Mouse (Mus musculus) kidney, embryonic 16.5 days (tissue): ENCODE measurements at regions not wholly inside any gene's neighbourhood (a gene's known extent, or its start where the extent isn't known, plus 50 kb on each side); places are given as distances from the start of the nearest gene placed in this dataset.

Experiments used
- ATAC-seq: fragments of 200-750 bp; cut with Nextera tagmentation; 2 replicates; pipeline ENCODE4 v1.8.0; 2017; ENCODE audit warnings: moderate TSS enrichment; ENCODE audit not compliant: low FRiP score, low TSS enrichment
- H3K27ac ChIP-seq: fragments of 300-500 bp; sonication (generic); 2 replicates; pipeline ENCODE4 v1.5.1; 2014; ENCODE audit warnings: low read length
- H3K27me3 ChIP-seq: fragments of 300-500 bp; sonication (generic); 2 replicates; pipeline ENCODE4 v1.6.1; 2014; ENCODE audit warnings: low read length, control low read depth, mixed read lengths; ENCODE audit not compliant: insufficient read depth
- H3K36me3 ChIP-seq: fragments of 300-500 bp; sonication (generic); 2 replicates; pipeline ENCODE4 v1.6.1; 2014; ENCODE audit warnings: low read length, control low read depth, mixed read lengths; ENCODE audit not compliant: insufficient read depth
- H3K4me1 ChIP-seq: fragments of 300-500 bp; sonication (generic); 2 replicates; pipeline ENCODE4 v1.6.1; 2014; ENCODE audit warnings: low read length, control low read depth, mixed read lengths; ENCODE audit not compliant: insufficient read depth
- H3K4me2 ChIP-seq: fragments of 300-500 bp; sonication (generic); replicated peaks from 2 replicates; pipeline ENCODE4 v1.6.1; 2014; ENCODE audit warnings: low read depth, low read length
- H3K4me3 ChIP-seq: fragments of 300-500 bp; sonication (generic); 2 replicates; pipeline ENCODE4 v1.5.1; 2014; ENCODE audit warnings: mild to moderate bottlenecking, low read length
- H3K9ac ChIP-seq: fragments of 300-500 bp; sonication (generic); replicated peaks from 2 replicates; pipeline ENCODE4 v1.6.1; 2014; ENCODE audit warnings: low read length
- H3K9me3 ChIP-seq: fragments of 300-500 bp; sonication (generic); 2 replicates; pipeline ENCODE4 v1.6.1; 2016; ENCODE audit warnings: low read length, control low read depth
- WGBS: fragments of 180-500 bp; shearing (Covaris S2); extraction: QIAGEN DNeasy Blood & Tissue Kit; methylation state at CpG from one replicate; pipeline ENCODE4 v1.1.7; 2014; 5-methylcytosine and 5-hydroxymethylcytosine counted together

DNA sequence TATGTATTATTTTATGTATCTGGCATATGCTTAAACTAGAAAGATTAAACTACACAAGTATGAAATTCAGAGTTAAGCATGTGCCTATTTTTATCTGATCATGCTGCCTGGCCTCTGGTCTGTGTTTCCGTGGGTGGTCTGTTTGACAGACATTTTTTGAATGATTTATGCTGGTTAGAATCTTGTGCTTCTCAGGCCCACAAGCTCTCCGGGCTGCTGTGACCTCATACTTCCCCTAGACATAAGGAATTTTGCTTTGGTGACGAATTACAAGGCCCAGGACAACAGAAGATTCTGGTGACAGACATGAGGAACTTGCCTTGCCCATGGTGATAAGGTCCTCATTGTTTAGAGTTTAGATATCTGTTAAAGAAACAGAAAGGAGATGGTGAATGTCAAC, 475.9 kb upstream of the Fam92a start:
- Histone ChIP-seq H3K4me3 (no peak overlapping the region), H3K27me3 (no peaks in the 10 kb centered on the region), H3K36me3 (no peaks in the 10 kb centered on the region), H3K27ac (no peak overlapping the region), H3K9me3 (no peaks in the 10 kb centered on the region), H3K9ac (no peak overlapping the region), H3K4me2 (no peak overlapping the region), H3K4me1 (peaks cover 2% of the 10 kb centered on the region; the same call in 1 of the 2 replicates)
- WGBS, result 25% methylated on average over 3 of the region's 3 CpGs
- ATAC-seq, result no peak

GRCm38 (mm10) chr4:12642525-12642928, 470.7 kb upstream of the Fam92a start:
- ATAC-seq, result peak; percentile 79; the same call in 1 of the 2 replicates
- H3K4me1 ChIP-seq, result peaks cover 6% of the 10 kb centered on the region
- H3K27ac ChIP-seq, result no peak overlapping the region
- H3K36me3 ChIP-seq, result no peaks in the 10 kb centered on the region
- no peaks in the 10 kb centered on the region for H3K27me3 ChIP-seq
- no peak overlapping the region for H3K4me2 ChIP-seq
- no peak overlapping the region for H3K9ac ChIP-seq
- WGBS, result 10% methylated on average over 4 of the region's 4 CpGs
- H3K4me3 ChIP-seq, result no peak overlapping the region
- H3K9me3 ChIP-seq, result no peaks in the 10 kb centered on the region

DNA sequence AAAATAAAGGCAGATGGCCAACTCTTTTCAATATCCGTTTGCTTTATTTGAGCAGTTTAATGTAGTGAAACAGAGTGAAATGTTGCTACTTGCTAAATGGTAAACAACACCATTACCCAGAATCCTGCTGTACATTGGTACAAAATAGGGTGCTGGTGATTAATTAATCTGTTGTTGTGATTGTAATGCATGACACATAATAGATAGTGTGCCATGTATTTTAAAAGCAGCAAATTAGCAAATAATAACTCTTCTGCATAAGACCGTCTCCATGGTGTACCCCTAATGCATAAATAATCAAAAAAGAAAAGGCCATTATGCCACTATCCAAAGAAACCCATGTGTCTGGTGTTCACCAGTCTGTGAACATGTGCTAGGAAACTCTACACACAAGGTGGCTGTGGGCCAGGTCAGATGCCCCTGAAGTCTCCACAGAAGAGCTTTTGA, 457.6 kb upstream of the Fam92a start:
- 55% methylated on average over 2 of the region's 2 CpGs for WGBS
- Histone ChIP-seq H3K27ac (no peak overlapping the region), H3K36me3 (no peaks in the 10 kb centered on the region), H3K4me2 (no peak overlapping the region), H3K4me3 (no peak overlapping the region), H3K27me3 (no peaks in the 10 kb centered on the region), H3K9me3 (no peaks in the 10 kb centered on the region), H3K9ac (no peak overlapping the region), H3K4me1 (0 out of 2 replicates have a peak, but pooled peaks cover 3% of the 10 kb centered on the region)
- no peak for ATAC-seq

DNA sequence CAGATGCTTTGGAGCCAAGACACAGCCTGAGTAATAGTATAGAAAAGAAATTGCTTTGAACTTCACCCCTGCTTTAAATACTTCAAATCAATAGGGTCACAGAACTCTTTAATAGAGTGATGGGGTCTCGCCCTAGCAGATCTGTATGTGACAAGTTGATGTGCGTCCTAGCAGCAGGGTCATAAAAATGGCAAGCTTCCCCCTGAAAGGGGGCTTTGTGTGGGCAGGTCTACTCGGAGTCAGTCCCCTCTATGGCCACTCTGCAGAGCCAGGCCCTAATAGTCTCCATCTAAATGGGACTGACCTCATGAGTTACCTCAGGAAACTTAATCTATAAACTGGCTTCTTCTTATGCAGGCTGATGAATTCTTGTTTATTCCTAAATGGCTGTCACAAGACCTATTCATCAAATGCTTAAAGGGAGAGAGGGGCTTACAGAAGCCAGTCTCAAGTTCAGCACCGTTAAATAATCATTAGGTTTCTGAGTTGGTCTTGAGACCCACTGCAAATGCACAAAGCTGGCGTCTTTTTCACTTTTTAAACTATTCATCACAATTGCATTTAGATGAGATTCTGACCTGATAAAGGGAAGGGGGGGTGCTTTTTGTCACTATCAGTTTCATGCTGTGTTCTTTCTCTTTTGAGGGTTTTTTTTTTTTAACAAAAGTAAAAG, 457.0 kb upstream of the Fam92a start:
- Histone ChIP-seq H3K4me2 (no peak overlapping the region), H3K27ac (no peak overlapping the region), H3K4me3 (no peak overlapping the region), H3K9me3 (no peaks in the 10 kb centered on the region), H3K36me3 (no peaks in the 10 kb centered on the region), H3K4me1 (0 out of 2 replicates have a peak, but pooled peaks cover 3% of the 10 kb centered on the region), H3K9ac (no peak overlapping the region), H3K27me3 (no peaks in the 10 kb centered on the region)
- no peak for ATAC-seq
- 22% methylated on average over 5 of the region's 5 CpGs for WGBS

DNA sequence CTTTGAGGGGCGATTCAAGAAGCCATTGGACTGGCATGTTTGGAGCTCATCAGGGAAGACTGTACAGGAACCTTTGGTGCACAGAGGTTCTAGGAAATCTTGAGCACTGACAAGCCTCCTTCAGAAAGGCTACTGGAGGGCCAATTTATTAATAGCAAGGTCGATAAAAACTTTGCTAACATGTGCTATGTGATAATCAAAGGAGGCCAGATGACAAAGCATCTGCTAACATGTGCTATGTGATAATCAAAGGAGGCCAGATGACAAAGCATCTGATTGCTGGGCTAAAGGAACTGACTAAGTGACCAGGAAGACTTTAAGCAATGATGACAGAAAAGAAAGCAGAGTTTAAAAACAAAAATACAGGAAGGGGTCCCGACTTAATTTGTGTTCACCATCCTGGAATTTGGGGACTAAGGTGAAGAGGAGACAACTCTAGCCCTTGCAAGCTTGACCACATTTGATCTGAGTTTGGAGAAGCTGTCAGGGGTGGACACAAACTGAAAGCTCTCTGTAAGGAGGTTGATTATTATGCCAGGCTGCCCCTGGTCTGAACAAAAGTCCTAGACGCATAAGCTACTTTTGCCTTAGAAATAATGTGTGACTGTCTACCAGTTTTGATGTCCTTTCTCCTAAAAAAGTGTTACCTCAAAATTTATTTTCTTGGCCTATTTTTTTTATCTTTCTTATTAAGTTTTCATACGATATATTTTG, 455.5 kb upstream of the Fam92a start:
- no peak for ATAC-seq
- Histone ChIP-seq H3K36me3 (no peaks in the 10 kb centered on the region), H3K27ac (no peak overlapping the region), H3K4me1 (0 out of 2 replicates have a peak, but pooled peaks cover 3% of the 10 kb centered on the region), H3K4me3 (no peak overlapping the region), H3K4me2 (no peak overlapping the region), H3K9ac (no peak overlapping the region), H3K27me3 (no peaks in the 10 kb centered on the region), H3K9me3 (no peaks in the 10 kb centered on the region)
- WGBS, result 87% methylated on average over 5 of the region's 5 CpGs

DNA sequence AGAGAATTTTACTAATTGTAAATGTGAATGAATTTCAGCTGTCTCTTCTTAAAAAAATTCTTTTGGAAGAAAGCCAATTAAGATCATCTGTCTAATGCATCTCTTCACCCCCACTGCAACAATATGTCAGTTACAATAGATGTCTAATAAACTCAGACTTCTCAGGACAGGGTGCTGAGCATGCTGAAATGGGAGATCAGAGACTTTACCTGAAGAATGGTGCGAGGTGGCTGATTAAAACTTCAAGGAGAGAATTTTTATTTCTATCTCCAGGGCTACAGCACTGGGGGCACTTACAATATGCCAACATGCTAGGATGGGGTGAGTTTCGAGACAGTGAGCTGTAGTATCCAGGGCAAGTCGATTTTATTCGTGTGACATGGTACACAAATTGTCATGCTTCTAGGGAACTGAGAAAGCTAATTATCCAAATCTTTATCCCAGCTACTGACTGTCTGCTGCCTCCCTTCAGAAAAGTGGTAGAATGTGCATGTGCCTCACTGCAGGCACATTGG, 449.0 kb upstream of the Fam92a start:
- no peak overlapping the region for H3K9ac ChIP-seq
- no peak overlapping the region for H3K4me2 ChIP-seq
- ATAC-seq, result no peak
- H3K9me3 ChIP-seq, result no peaks in the 10 kb centered on the region
- H3K27me3 ChIP-seq, result no peaks in the 10 kb centered on the region
- 81% methylated on average over 4 of the region's 4 CpGs for WGBS
- H3K36me3 ChIP-seq, result no peaks in the 10 kb centered on the region
- no peak overlapping the region for H3K4me3 ChIP-seq
- no peaks in the 10 kb centered on the region for H3K4me1 ChIP-seq
- no peak overlapping the region for H3K27ac ChIP-seq

DNA sequence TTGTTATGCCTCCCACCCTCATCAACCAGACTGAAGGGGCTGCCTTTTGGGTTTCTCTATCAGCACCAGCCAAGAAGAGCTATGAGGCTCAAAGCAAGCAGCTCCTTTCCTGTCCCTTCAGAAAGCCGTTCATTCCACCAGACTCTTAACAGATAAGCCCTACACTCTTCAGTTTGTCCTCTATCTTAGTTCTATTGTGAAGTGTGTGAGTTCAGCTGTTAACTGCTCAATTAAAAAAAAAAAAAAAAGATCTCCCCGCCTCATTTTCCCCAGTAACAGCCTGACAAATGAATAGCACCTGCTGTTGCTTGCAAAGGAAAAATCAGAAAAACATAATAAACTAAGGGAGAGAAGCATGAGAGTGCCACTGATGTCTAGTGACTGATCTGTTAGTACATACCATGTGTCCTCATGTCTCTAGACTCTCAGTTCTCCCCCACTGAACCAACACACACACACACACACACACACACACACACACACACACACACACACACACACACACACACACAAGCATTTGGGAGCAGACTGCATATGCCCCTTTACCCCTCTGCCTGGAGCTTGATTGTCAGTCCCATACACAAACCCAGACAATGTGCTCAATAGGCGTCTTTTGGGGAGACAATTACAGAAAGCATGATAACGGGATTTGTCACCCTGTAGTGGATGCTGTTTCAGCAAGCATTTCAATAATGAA, 448.4 kb upstream of the Fam92a start:
- no peaks in the 10 kb centered on the region for H3K9me3 ChIP-seq
- H3K36me3 ChIP-seq, result no peaks in the 10 kb centered on the region
- H3K4me1 ChIP-seq, result no peaks in the 10 kb centered on the region
- ATAC-seq, result no peak
- 79% methylated on average over 4 of the region's 4 CpGs for WGBS
- no peak overlapping the region for H3K27ac ChIP-seq
- no peak overlapping the region for H3K4me2 ChIP-seq
- H3K4me3 ChIP-seq, result no peak overlapping the region
- no peaks in the 10 kb centered on the region for H3K27me3 ChIP-seq
- no peak overlapping the region for H3K9ac ChIP-seq

GRCm38 (mm10) chr4:12616665-12617064, 444.9 kb upstream of the Fam92a start:
- Histone ChIP-seq H3K9me3 (no peaks in the 10 kb centered on the region), H3K36me3 (no peaks in the 10 kb centered on the region), H3K4me3 (no peak overlapping the region), H3K27ac (no peak overlapping the region), H3K27me3 (no peaks in the 10 kb centered on the region), H3K9ac (no peak overlapping the region), H3K4me1 (no peaks in the 10 kb centered on the region), H3K4me2 (no peak overlapping the region)
- no peak for ATAC-seq
- WGBS, result 74% methylated on average over 5 of the region's 5 CpGs

- no peak overlapping the region for H3K27ac ChIP-seq
- WGBS, result 70% methylated on average over 5 of the region's 5 CpGs
- no peaks in the 10 kb centered on the region for H3K27me3 ChIP-seq
- H3K9ac ChIP-seq, result no peak overlapping the region
- ATAC-seq, result no peak
- H3K36me3 ChIP-seq, result no peaks in the 10 kb centered on the region
- H3K4me3 ChIP-seq, result no peak overlapping the region
- no peak overlapping the region for H3K4me2 ChIP-seq
- H3K9me3 ChIP-seq, result no peaks in the 10 kb centered on the region
- no peaks in the 10 kb centered on the region for H3K4me1 ChIP-seq
Observed at GRCm38 (mm10) chr4:12611511-12611910, 439.7 kb upstream of the Fam92a start.
